ENCODE assay signal across 9 mouse cellular contexts in genomic region chr19:30031468-30031931, GRCm38 (mm10). TPM values are rescaled to one million over a fixed set of nuclear protein-coding genes. Genes with fewer than 3 reads are reported as not detected.
DNase-seq lines count a peak whose midpoint lies in the region; ATAC-seq and TF ChIP-seq lines count a peak whose summit lies in the region.
"Had no signal": no experiment of that assay in that cellular context is flagged by ENCODE, and none has a peak within 500 bp of the region (broad histone marks: within the 10 kb centered on the region; RNA-seq: fewer than 3 reads in every experiment).

No protein-coding gene starts in this region.

- in situ Hi-C loops in CH12.LX (cut with MboI; ENCODE audit: low pct_ligation_motif_present, low pct_unique_long_range_greater_than_20kb, low sequenced_read_pairs): loop anchor here (10.0 kb wide), 1 partner anchor 83 kb away; no protein-coding TSS in a partner anchor

- peak overlapping the region; percentile 98 for H3K4me2 ChIP-seq in CH12.LX (ENCODE audit: insufficient read depth, low read depth, poor library complexity, severe bottlenecking)
- H3K4me2 ChIP-seq in forebrain, embryonic 13.5 days: peak overlapping the region; percentile 66
- H3K4me2 ChIP-seq in kidney, embryonic 15.5 days: peak overlapping the region; percentile 80
- peak overlapping the region; percentile 80 for H3K4me2 ChIP-seq in midbrain, embryonic 14.5 days (ENCODE audit: low read length)

- under 1% methylated on average over 7 of the region's 7 CpGs for WGBS in forebrain, embryonic 13.5 days
- under 1% methylated on average over 7 of the region's 7 CpGs for WGBS in kidney, embryonic 15.5 days
- WGBS in midbrain, embryonic 14.5 days: 3% methylated on average over 7 of the region's 7 CpGs

- H3K9me3 ChIP-seq in CH12.LX (replicated peaks; ENCODE audit: low read length): peaks cover 4% of the 10 kb centered on the region
- H3K9me3 ChIP-seq in forebrain, embryonic 13.5 days (replicated peaks): no peaks in the 10 kb centered on the region
- H3K9me3 ChIP-seq in kidney, embryonic 15.5 days (replicated peaks): no peaks in the 10 kb centered on the region
- no peaks in the 10 kb centered on the region for H3K9me3 ChIP-seq in midbrain, embryonic 14.5 days (ENCODE audit: control insufficient read depth, low read length)

- H3K9ac ChIP-seq in CH12.LX (ENCODE audit: insufficient read depth, low read depth): peak overlapping the region; percentile 95
- H3K9ac ChIP-seq in forebrain, embryonic 13.5 days: peak overlapping the region; percentile 100
- H3K9ac ChIP-seq in kidney, embryonic 15.5 days: peak overlapping the region; percentile 100
- peak overlapping the region; percentile 99 for H3K9ac ChIP-seq in midbrain, embryonic 14.5 days (replicated peaks; ENCODE audit: low read length)

- H3K79me2 ChIP-seq in CH12.LX (replicated peaks; ENCODE audit: control insufficient read depth, extremely low read depth, insufficient read depth, poor library complexity, severe bottlenecking): peaks cover 53% of the 10 kb centered on the region

- no peak for TF ChIP-seq CTCF in CH12.LX (conservative IDR thresholded peaks at IDR 0.05 in 1 of 2, IDR thresholded peaks at IDR 0.05 in 1 of 2; ENCODE audit: low read depth in 2 of 2, low read length in 2 of 2)

- peaks cover 3 to 46% of the 10 kb centered on the region in 2 experiments; a peak in 2 of 4 replicates for H3K4me1 ChIP-seq in CH12.LX (ENCODE audit: control insufficient read depth in 1 of 2, insufficient read depth in 2 of 2)
- H3K4me1 ChIP-seq in forebrain, embryonic 13.5 days: peaks cover 56% of the 10 kb centered on the region
- peaks cover 30% of the 10 kb centered on the region for H3K4me1 ChIP-seq in kidney, embryonic 15.5 days
- peaks cover 42% of the 10 kb centered on the region for H3K4me1 ChIP-seq in midbrain, embryonic 14.5 days (ENCODE audit: control insufficient read depth, insufficient read depth, low read length)

- no peak for TF ChIP-seq POLR2A in CH12.LX (IDR thresholded peaks at IDR 0.05; ENCODE audit: low read depth, low read length)

- DNase-seq in 3T3-L1 (ENCODE audit: low read depth, low spot score): peak; percentile 93
- no peak for DNase-seq in CH12.LX (ENCODE audit: extremely low read depth)
- peak; percentile 32 for DNase-seq in midbrain, embryonic 14.5 days
- no peak for DNase-seq in layer of hippocampus, adult 11-12 months (ENCODE audit: low spot score)
- DNase-seq in right cerebral cortex, postnatal 25 days: no peak
- DNase-seq in spleen, postnatal 36 days (ENCODE audit: low spot score in 2 of 2): no peak

- ATAC-seq in forebrain, embryonic 13.5 days: no peak
- no peak for ATAC-seq in kidney, embryonic 15.5 days (replicated peaks; ENCODE audit: low FRiP score)
- no peak for ATAC-seq in midbrain, embryonic 14.5 days (ENCODE audit: low FRiP score, low TSS enrichment)

- H3K27me3 ChIP-seq in CH12.LX (replicated peaks): no peaks in the 10 kb centered on the region
- H3K27me3 ChIP-seq in forebrain, embryonic 13.5 days: no peaks in the 10 kb centered on the region
- H3K27me3 ChIP-seq in kidney, embryonic 15.5 days: no peaks in the 10 kb centered on the region
- no peaks in the 10 kb centered on the region for H3K27me3 ChIP-seq in midbrain, embryonic 14.5 days (ENCODE audit: control insufficient read depth, insufficient read depth, low read length)

- peaks cover 0 to 2% of the 10 kb centered on the region in 2 experiments for H3K36me3 ChIP-seq in CH12.LX (replicated peaks in 1 of 2; ENCODE audit: control insufficient read depth in 1 of 2, insufficient read depth in 1 of 2, low read length in 1 of 2)
- peaks cover 2% of the 10 kb centered on the region; the same call in 1 of the 2 replicates for H3K36me3 ChIP-seq in forebrain, embryonic 13.5 days (ENCODE audit: poor library complexity, severe bottlenecking)
- H3K36me3 ChIP-seq in kidney, embryonic 15.5 days: peaks cover 6% of the 10 kb centered on the region; the same call in 1 of the 2 replicates
- H3K36me3 ChIP-seq in midbrain, embryonic 14.5 days (ENCODE audit: control insufficient read depth, insufficient read depth, low read length): no peaks in the 10 kb centered on the region

- no peak overlapping the region for H3K27ac ChIP-seq in CH12.LX (ENCODE audit: insufficient read depth, low read depth)
- peak overlapping the region; percentile 94; the same call in 1 of the 2 replicates for H3K27ac ChIP-seq in forebrain, embryonic 13.5 days
- H3K27ac ChIP-seq in kidney, embryonic 15.5 days: peak overlapping the region; percentile 95
- H3K27ac ChIP-seq in midbrain, embryonic 14.5 days (replicated peaks; ENCODE audit: low read depth, low read length): no peak overlapping the region; the same call in 1 of the 2 replicates

- dilution Hi-C loops in CH12.LX (cut with MboI; ENCODE audit: extremely low pct_ligation_motif_present, extremely low pct_unique_long_range_greater_than_20kb, low sequenced_read_pairs): no loop called here

- peak overlapping the region; percentile 64 to 97 (median 96) for H3K4me3 ChIP-seq in CH12.LX (replicated peaks in 1 of 3; ENCODE audit: low read depth in 2 of 3, low read length in 2 of 3, poor library complexity in 1 of 3)
- peak overlapping the region; percentile 81 for H3K4me3 ChIP-seq in forebrain, embryonic 13.5 days
- peak overlapping the region; percentile 94 for H3K4me3 ChIP-seq in kidney, embryonic 15.5 days (replicated peaks)
- H3K4me3 ChIP-seq in midbrain, embryonic 14.5 days (replicated peaks; ENCODE audit: low read depth, low read length): peak overlapping the region; percentile 100

- TF ChIP-seq RAD21 in CH12.LX (IDR thresholded peaks at IDR 0.05; ENCODE audit: low read depth, low read length): no peak

- no peak for TF ChIP-seq EP300 in CH12.LX (IDR thresholded peaks at IDR 0.05; ENCODE audit: low read length)

TF ChIP-seq in CH12.LX, 34 proteins besides CTCF, POLR2A, EP300 and RAD21:
- TF ChIP-seq JUN (IDR thresholded peaks at IDR 0.05; ENCODE audit: insufficient read depth, low read depth, low read length) (no peak), ETS1 (conservative IDR thresholded peaks at IDR 0.05; ENCODE audit: low read depth, low read length) (no peak), USF2 (conservative IDR thresholded peaks at IDR 0.05; ENCODE audit: low read depth, low read length) (no peak), MAZ (IDR thresholded peaks at IDR 0.05; ENCODE audit: low read depth, low read length) (no peak), CHD1 (IDR thresholded peaks at IDR 0.05; ENCODE audit: low read depth, low read length) (no peak), JUND (conservative IDR thresholded peaks at IDR 0.05; ENCODE audit: low read depth, low read length) (no peak), E2F4 (IDR thresholded peaks at IDR 0.05; ENCODE audit: insufficient replicate concordance, low read depth, low read length) (no peak), NRF1 (IDR thresholded peaks at IDR 0.05; ENCODE audit: low read depth, low read length) (no peak), NELFE (IDR thresholded peaks at IDR 0.05; ENCODE audit: low read depth, low read length) (no peak), TCF12 (IDR thresholded peaks at IDR 0.05; ENCODE audit: low read depth, low read length) (no peak), IRF4 (IDR thresholded peaks at IDR 0.05; ENCODE audit: low read depth, low read length) (no peak), MAX (IDR thresholded peaks at IDR 0.05; ENCODE audit: low read length) (no peak), GABPA (IDR thresholded peaks at IDR 0.05; ENCODE audit: insufficient replicate concordance, low read depth, low read length) (no peak), HCFC1 (IDR thresholded peaks at IDR 0.05; ENCODE audit: low read depth, low read length) (no peak)

RNA-seq across cellular contexts. Expression of gene Uhrf2, which starts 1.2 kb away (rescaled TPM):
- total RNA-seq in CH12.LX (2012; rRNA removed): 26.7 and 29.0 TPM in 2 replicates
- total RNA-seq in CH12.LX (2014; rRNA removed): 66.3 and 71.4 TPM in 2 replicates
- 34.0 and 34.1 TPM in 2 replicates for polyA plus RNA-seq in CH12.LX (2012; ENCODE audit: insufficient read length, low read depth)
- polyA plus RNA-seq in forebrain, embryonic 13.5 days (2015; fragmentation: Nextera tagmentation; extraction: Ambion mirVana): 73.6 and 73.8 TPM in 2 replicates
- polyA plus RNA-seq in kidney, embryonic 15.5 days (2015; fragmentation: Nextera tagmentation; extraction: Ambion mirVana): 85.3 and 87.5 TPM in 2 replicates
- 47.4 and 67.3 TPM in 2 replicates for polyA plus RNA-seq in midbrain, embryonic 14.5 days (2014; fragmentation: Nextera tagmentation; extraction: Ambion mirVana)

RNA-seq across cellular contexts. Expression of gene Trpd52l3, which starts 27.9 kb away (rescaled TPM):
- total RNA-seq in CH12.LX (2012; rRNA removed) (not detected in 2 replicates), CH12.LX (2014; rRNA removed) (not detected in 2 replicates)
- polyA plus RNA-seq in CH12.LX (2012; ENCODE audit: insufficient read length, low read depth): not detected in 2 replicates
- not detected in 2 replicates for polyA plus RNA-seq in forebrain, embryonic 13.5 days (2015; fragmentation: Nextera tagmentation; extraction: Ambion mirVana)
- not detected in 2 replicates for polyA plus RNA-seq in kidney, embryonic 15.5 days (2015; fragmentation: Nextera tagmentation; extraction: Ambion mirVana)
- polyA plus RNA-seq in midbrain, embryonic 14.5 days (2014; fragmentation: Nextera tagmentation; extraction: Ambion mirVana): not detected in 2 replicates
- polyA plus RNA-seq: large intestine, adult 2 months had no signal

Comparison
In these comparisons a context has a peak if more than half of its experiments do, and no peak if none do; other contexts are left out.
1. DNase-seq: peak in 3T3-L1 (single experiment) and midbrain, embryonic 14.5 days (single experiment); none in CH12.LX (single experiment), layer of hippocampus, adult 11-12 months (single experiment), right cerebral cortex, postnatal 25 days (single experiment) and spleen, postnatal 36 days (0 of 2).
2. H3K27ac ChIP-seq: peak in forebrain, embryonic 13.5 days (single experiment) and kidney, embryonic 15.5 days (single experiment); none in CH12.LX (single experiment) and midbrain, embryonic 14.5 days (single experiment).
3. Peak in every context shown above with its lines, with median percentiles within 50 percentile points of each other: H3K4me2 ChIP-seq, H3K4me3 ChIP-seq and H3K9ac ChIP-seq.